Mouse (Mus musculus): Measurements from ENCODE around the gene Ryr3.

DNA sequence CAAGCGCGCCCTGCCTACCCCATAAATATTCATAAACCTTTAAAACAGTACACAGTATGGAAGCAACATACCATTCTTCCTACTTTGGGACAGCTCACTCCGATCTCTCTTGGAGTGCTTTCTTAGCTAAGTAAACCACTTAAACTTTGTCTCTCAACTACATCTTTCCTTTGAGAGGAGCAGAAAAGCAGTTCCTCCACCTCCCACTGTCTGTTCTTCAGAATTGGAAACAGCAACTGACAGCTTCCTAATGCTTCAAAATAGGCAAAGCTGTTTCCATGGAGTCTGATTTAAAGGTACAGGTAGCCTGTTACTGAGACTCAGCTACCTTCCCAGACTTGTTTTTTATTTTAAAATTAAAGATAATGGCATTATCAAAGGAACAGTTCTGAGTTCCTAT lies 218.4 kb downstream of the Ryr3 start:
- TF ChIP-seq CTCF (IDR thresholded peaks at IDR 0.05; ENCODE audit: low read depth) (no peak), EP300 (optimal IDR thresholded peaks at IDR 0.05) (no peak)
